Mouse (Mus musculus): ENCODE results near the gene Stil. TPM values are rescaled to one million over a fixed set of nuclear protein-coding genes. Genes with fewer than 3 reads are reported as not detected.
A peak's percentile ranks its signal among the peaks of the same experiment; 100 is the strongest.

The Stil gene
- polyA plus RNA-seq, 1 experiment: 0.72 TPM

- peaks cover 40% of the 10 kb centered on the region for H3K36me3 ChIP-seq (replicated peaks; ENCODE audit: low read length)
- no peaks in the 10 kb centered on the region for H3K27me3 ChIP-seq (replicated peaks)
- no peaks in the 10 kb centered on the region for H3K9me3 ChIP-seq
- peak overlapping the region; percentile 83 for H3K4me3 ChIP-seq (replicated peaks)
- TF ChIP-seq FLI1 (IDR thresholded peaks at IDR 0.05; ENCODE audit: low read length) (no peak), GATA1 (IDR thresholded peaks at IDR 0.05; ENCODE audit: borderline replicate concordance, low read length) (no peak)
- H3K4me1 ChIP-seq: peaks cover 97% of the 10 kb centered on the region
Measured at GRCm38 (mm10) chr4:115074789-115075188, 74.8 kb downstream of the Stil start.

- Histone ChIP-seq H3K27me3 (replicated peaks) (no peaks in the 10 kb centered on the region), H3K36me3 (replicated peaks; ENCODE audit: low read length) (peaks cover 34% of the 10 kb centered on the region), H3K9me3 (no peaks in the 10 kb centered on the region), H3K4me3 (replicated peaks) (peak overlapping the region; percentile 83), H3K4me1 (peaks cover 95% of the 10 kb centered on the region)
- TF ChIP-seq FLI1 (IDR thresholded peaks at IDR 0.05; ENCODE audit: low read length) (no peak), GATA1 (IDR thresholded peaks at IDR 0.05; ENCODE audit: borderline replicate concordance, low read length) (no peak)
Measured at GRCm38 (mm10) chr4:115075204-115075915, 75.4 kb downstream of the Stil start.

- Histone ChIP-seq H3K9me3 (no peaks in the 10 kb centered on the region), H3K36me3 (replicated peaks; ENCODE audit: low read length) (peaks cover under 1% of the 10 kb centered on the region), H3K4me3 (replicated peaks) (no peak overlapping the region), H3K27me3 (replicated peaks) (no peaks in the 10 kb centered on the region), H3K4me1 (peaks cover 87% of the 10 kb centered on the region)
- no peak for TF ChIP-seq GATA1 (IDR thresholded peaks at IDR 0.05; ENCODE audit: borderline replicate concordance, low read length)
- no peak for TF ChIP-seq FLI1 (IDR thresholded peaks at IDR 0.05; ENCODE audit: low read length)
Measured at GRCm38 (mm10) chr4:115078892-115079820, 79.2 kb downstream of the Stil start.

- Histone ChIP-seq H3K36me3 (replicated peaks; ENCODE audit: low read length) (no peaks in the 10 kb centered on the region), H3K4me1 (peaks cover 86% of the 10 kb centered on the region), H3K9me3 (no peaks in the 10 kb centered on the region), H3K27me3 (replicated peaks) (no peaks in the 10 kb centered on the region), H3K4me3 (replicated peaks) (no peak overlapping the region)
- TF ChIP-seq FLI1 (IDR thresholded peaks at IDR 0.05; ENCODE audit: low read length): no peak
- TF ChIP-seq GATA1 (IDR thresholded peaks at IDR 0.05; ENCODE audit: borderline replicate concordance, low read length): no peak
Measured at GRCm38 (mm10) chr4:115079821-115080349, 79.9 kb downstream of the Stil start.

- Histone ChIP-seq H3K9me3 (no peaks in the 10 kb centered on the region), H3K27me3 (replicated peaks) (no peaks in the 10 kb centered on the region), H3K4me3 (replicated peaks) (no peak overlapping the region), H3K36me3 (replicated peaks; ENCODE audit: low read length) (no peaks in the 10 kb centered on the region), H3K4me1 (peaks cover 88% of the 10 kb centered on the region)
- TF ChIP-seq GATA1 (IDR thresholded peaks at IDR 0.05; ENCODE audit: borderline replicate concordance, low read length) (no peak), FLI1 (IDR thresholded peaks at IDR 0.05; ENCODE audit: low read length) (no peak)
Measured at GRCm38 (mm10) chr4:115083031-115083430, 83.1 kb downstream of the Stil start.

GRCm38 (mm10) chr4:115085522-115086095, 85.7 kb downstream of the Stil start:
- H3K4me3 ChIP-seq (replicated peaks): peak overlapping the region; percentile 50
- H3K4me1 ChIP-seq: peaks cover 89% of the 10 kb centered on the region
- H3K9me3 ChIP-seq: no peaks in the 10 kb centered on the region
- peaks cover under 1% of the 10 kb centered on the region for H3K36me3 ChIP-seq (replicated peaks; ENCODE audit: low read length)
- no peak for TF ChIP-seq FLI1 (IDR thresholded peaks at IDR 0.05; ENCODE audit: low read length)
- no peak for TF ChIP-seq GATA1 (IDR thresholded peaks at IDR 0.05; ENCODE audit: borderline replicate concordance, low read length)
- H3K27me3 ChIP-seq (replicated peaks): no peaks in the 10 kb centered on the region

- peaks cover 92% of the 10 kb centered on the region for H3K4me1 ChIP-seq
Measured at GRCm38 (mm10) chr4:115086257-115086656, 86.3 kb downstream of the Stil start.

GRCm38 (mm10) chr4:115086763-115087415, 86.9 kb downstream of the Stil start:
- Histone ChIP-seq H3K27me3 (replicated peaks) (no peaks in the 10 kb centered on the region), H3K4me3 (replicated peaks) (no peak overlapping the region), H3K4me1 (peaks cover 92% of the 10 kb centered on the region), H3K36me3 (replicated peaks; ENCODE audit: low read length) (peaks cover 7% of the 10 kb centered on the region), H3K9me3 (no peaks in the 10 kb centered on the region)
- TF ChIP-seq GATA1 (IDR thresholded peaks at IDR 0.05; ENCODE audit: borderline replicate concordance, low read length) (no peak), FLI1 (IDR thresholded peaks at IDR 0.05; ENCODE audit: low read length) (no peak)

More at GRCm38 (mm10) chr4:115086257-115086656, 86.3 kb downstream of the Stil start:
- Histone ChIP-seq H3K36me3 (replicated peaks; ENCODE audit: low read length) (peaks cover 7% of the 10 kb centered on the region), H3K4me3 (replicated peaks) (no peak overlapping the region), H3K9me3 (no peaks in the 10 kb centered on the region), H3K27me3 (replicated peaks) (no peaks in the 10 kb centered on the region)
- TF ChIP-seq FLI1 (IDR thresholded peaks at IDR 0.05; ENCODE audit: low read length) (no peak), GATA1 (IDR thresholded peaks at IDR 0.05; ENCODE audit: borderline replicate concordance, low read length) (no peak)

Data from megakaryocyte, embryonic 14.5 days (primary cell).